Mouse (Mus musculus): Measurements from ENCODE around the gene Cldnd2. TPM values are rescaled to one million over a fixed set of nuclear protein-coding genes. Genes with fewer than 3 reads are reported as not detected.

The Cldnd2 gene
- polyA plus RNA-seq, 1 experiment from 2014 or later: not detected

DNA sequence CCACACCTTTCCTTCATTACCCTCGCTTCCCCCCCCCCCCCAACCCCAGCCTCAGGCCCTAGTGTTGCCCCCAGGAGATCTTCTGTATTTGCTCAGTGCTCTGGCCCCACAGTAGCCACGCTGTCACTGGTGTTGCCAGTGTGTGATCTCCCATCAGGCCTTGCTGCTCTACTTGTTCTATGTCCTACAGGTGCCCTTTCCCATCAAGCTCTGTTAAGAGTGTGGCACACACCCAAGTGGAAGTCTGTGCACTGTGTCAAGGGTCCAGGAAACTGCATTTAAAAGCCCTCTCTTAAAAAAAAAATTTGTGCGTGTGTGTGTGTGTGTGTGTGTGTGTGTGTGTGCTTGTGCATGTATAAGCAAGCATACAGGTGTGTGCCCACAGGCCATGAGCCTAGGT, 7.7 kb downstream of the Cldnd2 start:
- Histone ChIP-seq H3K4me2 (no peak overlapping the region), H3K4me3 (replicated peaks) (no peak overlapping the region), H3K9ac (no peak overlapping the region), H3K4me1 (replicated peaks) (peaks cover 65% of the 10 kb centered on the region), H3K9me3 (replicated peaks) (no peaks in the 10 kb centered on the region), H3K27ac (no peak overlapping the region), H3K36me3 (peaks cover 25% of the 10 kb centered on the region), H3K27me3 (no peaks in the 10 kb centered on the region)
- no peak for ATAC-seq (ENCODE audit: low read depth)
- WGBS (ENCODE audit: insufficient replicate concordance): 82% methylated on average over 2 of the region's 3 CpGs
- no peak for DNase-seq

GRCm38 (mm10) chr7:43449811-43450210, 9.2 kb downstream of the Cldnd2 start:
- 90% methylated on average over 2 of the region's 2 CpGs for WGBS (ENCODE audit: insufficient replicate concordance)
- ATAC-seq (ENCODE audit: low read depth): no peak

DNA sequence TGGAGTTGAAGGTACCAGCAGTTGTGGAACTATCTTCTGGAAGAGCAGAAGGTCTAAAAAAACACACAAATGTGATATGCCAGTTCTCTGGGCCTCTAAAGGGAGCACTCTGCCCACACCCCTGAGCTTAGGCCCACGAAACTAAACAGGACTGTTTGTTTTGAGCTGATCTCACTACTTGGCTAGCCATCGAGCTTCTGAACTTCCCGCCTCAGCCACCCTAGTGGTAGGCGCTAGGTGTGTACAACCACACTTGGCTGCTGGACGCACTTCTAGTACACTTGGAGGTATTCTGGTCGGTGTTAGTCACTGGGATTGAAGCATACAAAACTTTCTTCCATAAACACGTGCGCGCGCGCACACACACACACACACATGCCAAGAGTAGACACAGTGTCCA, 11.1 kb downstream of the Cldnd2 start:
- DNase-seq: no peak
- 89% methylated on average over 11 of the region's 11 CpGs for WGBS (ENCODE audit: insufficient replicate concordance)
- H3K9ac ChIP-seq: no peak overlapping the region

More at GRCm38 (mm10) chr7:43449811-43450210, 9.2 kb downstream of the Cldnd2 start:
- H3K4me1 ChIP-seq (replicated peaks): peaks cover 63% of the 10 kb centered on the region
- no peaks in the 10 kb centered on the region for H3K27me3 ChIP-seq
- no peak overlapping the region for H3K27ac ChIP-seq
- H3K9me3 ChIP-seq (replicated peaks): no peaks in the 10 kb centered on the region
- no peak overlapping the region for H3K4me3 ChIP-seq (replicated peaks)
- no peak for DNase-seq
- H3K4me2 ChIP-seq: no peak overlapping the region
- peaks cover 41% of the 10 kb centered on the region for H3K36me3 ChIP-seq
- no peak overlapping the region for H3K9ac ChIP-seq

GRCm38 (mm10) chr7:43452609-43453008, 12.0 kb downstream of the Cldnd2 start:
- no peak overlapping the region for H3K9ac ChIP-seq
- H3K4me2 ChIP-seq: no peak overlapping the region
- WGBS (ENCODE audit: insufficient replicate concordance): 36% methylated on average over 4 of the region's 4 CpGs
- peaks cover 37% of the 10 kb centered on the region for H3K4me1 ChIP-seq (replicated peaks)
- no peak for DNase-seq
- no peak overlapping the region for H3K27ac ChIP-seq
- H3K27me3 ChIP-seq: no peaks in the 10 kb centered on the region
- peaks cover 69% of the 10 kb centered on the region for H3K36me3 ChIP-seq
- H3K4me3 ChIP-seq (replicated peaks): no peak overlapping the region
- H3K9me3 ChIP-seq (replicated peaks): no peaks in the 10 kb centered on the region
- peak; percentile 45; the same call in 1 of the 2 replicates for ATAC-seq (ENCODE audit: low read depth)

More for the DNA sequence above, 11.1 kb downstream of the Cldnd2 start:
- Histone ChIP-seq H3K9me3 (replicated peaks) (no peaks in the 10 kb centered on the region), H3K4me1 (replicated peaks) (peaks cover 45% of the 10 kb centered on the region), H3K27me3 (no peaks in the 10 kb centered on the region), H3K4me2 (no peak overlapping the region), H3K4me3 (replicated peaks) (no peak overlapping the region), H3K27ac (no peak overlapping the region), H3K36me3 (peaks cover 60% of the 10 kb centered on the region)
- ATAC-seq (ENCODE audit: low read depth): no peak

- H3K9ac ChIP-seq: no peak overlapping the region
- WGBS (ENCODE audit: insufficient replicate concordance): 74% methylated on average over 14 of the region's 14 CpGs
- no peaks in the 10 kb centered on the region for H3K9me3 ChIP-seq (replicated peaks)
- H3K27me3 ChIP-seq: no peaks in the 10 kb centered on the region
- H3K4me2 ChIP-seq: no peak overlapping the region
- H3K4me3 ChIP-seq (replicated peaks): no peak overlapping the region
- DNase-seq: no peak
- H3K36me3 ChIP-seq: peaks cover 72% of the 10 kb centered on the region
- no peak for ATAC-seq (ENCODE audit: low read depth)
- H3K27ac ChIP-seq: no peak overlapping the region
- peaks cover 26% of the 10 kb centered on the region for H3K4me1 ChIP-seq (replicated peaks)
Observed at GRCm38 (mm10) chr7:43453599-43454355, 13.2 kb downstream of the Cldnd2 start.

GRCm38 (mm10) chr7:43454371-43454770, 13.8 kb downstream of the Cldnd2 start:
- Histone ChIP-seq H3K27ac (no peak overlapping the region), H3K36me3 (peaks cover 72% of the 10 kb centered on the region), H3K4me1 (replicated peaks) (peaks cover 20% of the 10 kb centered on the region), H3K9me3 (replicated peaks) (no peaks in the 10 kb centered on the region), H3K9ac (no peak overlapping the region), H3K4me2 (no peak overlapping the region), H3K27me3 (no peaks in the 10 kb centered on the region), H3K4me3 (replicated peaks) (no peak overlapping the region)
- DNase-seq (no peak), ATAC-seq (ENCODE audit: low read depth) (no peak)
- 75% methylated on average over 6 of the region's 6 CpGs for WGBS (ENCODE audit: insufficient replicate concordance)

- 64% methylated on average over 4 of the region's 4 CpGs for WGBS (ENCODE audit: insufficient replicate concordance)
- no peak within 1 kb of the TSS for H3K4me3 ChIP-seq (replicated peaks)
- peaks cover 22% of the 10 kb centered on the region for H3K4me1 ChIP-seq (replicated peaks)
- no peak for DNase-seq
- H3K27me3 ChIP-seq: peaks cover 18% of the 10 kb centered on the region
- H3K9me3 ChIP-seq (replicated peaks): no peaks in the 10 kb centered on the region
- ATAC-seq (ENCODE audit: low read depth): no peak
- no peak within 1 kb of the TSS for H3K4me2 ChIP-seq
- no peak within 1 kb of the TSS for H3K9ac ChIP-seq
- H3K36me3 ChIP-seq: peaks cover under 1% of the 10 kb centered on the region; the same call in 1 of the 2 replicates
- H3K27ac ChIP-seq: no peak within 1 kb of the TSS
Observed at GRCm38 (mm10) chr7:43462851-43463250, 22.3 kb downstream of the Cldnd2 start, which contains the start of gene Vsig10l. Vsig10l (plus strand) TSS chr7:43463151.

DNA sequence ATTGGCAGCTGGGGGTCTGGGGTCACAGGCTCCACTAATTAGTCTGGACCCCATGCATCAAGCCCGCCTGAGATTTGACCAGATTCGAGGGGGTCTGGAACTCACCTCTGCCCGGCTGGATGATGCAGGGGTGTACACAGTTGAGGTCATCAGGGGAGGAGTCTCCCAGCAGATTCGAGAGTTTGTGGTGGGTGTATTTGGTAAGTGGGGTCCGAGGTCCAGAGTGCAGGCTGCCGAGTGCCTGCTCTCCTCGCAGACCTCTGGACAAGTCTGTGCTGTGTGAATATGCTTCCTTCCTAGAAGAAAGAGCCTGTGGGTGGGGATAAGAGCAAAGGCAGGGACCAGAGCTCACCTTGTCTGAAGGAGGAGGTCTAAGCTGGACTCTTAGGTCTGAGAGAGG, 23.4 kb downstream of the Cldnd2 start:
- Histone ChIP-seq H3K4me2 (no peak overlapping the region), H3K4me1 (replicated peaks) (peaks cover 22% of the 10 kb centered on the region), H3K4me3 (replicated peaks) (no peak overlapping the region), H3K27me3 (peaks cover 18% of the 10 kb centered on the region), H3K36me3 (no peaks in the 10 kb centered on the region), H3K27ac (no peak overlapping the region), H3K9ac (no peak overlapping the region), H3K9me3 (replicated peaks) (no peaks in the 10 kb centered on the region)
- 68% methylated on average over 7 of the region's 7 CpGs for WGBS (ENCODE audit: insufficient replicate concordance)
- ATAC-seq (ENCODE audit: low read depth) (no peak), DNase-seq (no peak)

DNA sequence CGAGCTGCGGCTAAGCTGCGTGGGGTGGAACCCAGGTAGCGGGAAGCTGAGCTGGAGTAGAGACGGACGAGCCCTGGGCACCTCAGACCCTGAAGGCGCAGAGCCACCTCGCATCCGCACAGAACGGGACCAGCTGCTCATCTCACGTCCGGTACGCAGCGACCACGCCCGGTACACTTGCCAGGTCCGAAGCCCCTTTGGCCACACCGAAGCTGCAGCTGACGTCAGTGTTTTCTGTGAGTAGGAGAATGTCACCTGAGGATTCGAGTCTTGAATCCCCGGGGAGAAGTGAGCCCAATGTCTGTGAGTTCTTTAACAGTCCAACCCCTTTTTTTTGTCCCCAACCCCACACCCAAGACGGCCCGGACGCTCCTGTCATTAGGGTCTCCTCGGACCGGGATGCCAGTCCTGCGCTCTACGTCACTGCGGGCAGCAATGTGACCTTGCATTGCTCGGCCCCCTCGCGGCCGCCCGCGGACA, 24.3 kb downstream of the Cldnd2 start:
- peak overlapping the region; percentile 94 for H3K4me2 ChIP-seq
- DNase-seq (no peak), ATAC-seq (ENCODE audit: low read depth) (no peak)
- H3K27me3 ChIP-seq: peaks cover 18% of the 10 kb centered on the region
- H3K4me1 ChIP-seq (replicated peaks): peaks cover 22% of the 10 kb centered on the region
- WGBS (ENCODE audit: insufficient replicate concordance): 4% methylated on average over 35 of the region's 35 CpGs
- peak overlapping the region; percentile 63 for H3K4me3 ChIP-seq (replicated peaks)
- peak overlapping the region; percentile 66 for H3K9ac ChIP-seq
- no peaks in the 10 kb centered on the region for H3K36me3 ChIP-seq
- no peaks in the 10 kb centered on the region for H3K9me3 ChIP-seq (replicated peaks)
- H3K27ac ChIP-seq: no peak overlapping the region

- Histone ChIP-seq H3K27me3 (peaks cover 18% of the 10 kb centered on the region), H3K9ac (peak overlapping the region; percentile 66), H3K4me3 (replicated peaks) (peak overlapping the region; percentile 63), H3K4me1 (replicated peaks) (peaks cover 22% of the 10 kb centered on the region), H3K27ac (no peak overlapping the region), H3K36me3 (no peaks in the 10 kb centered on the region), H3K4me2 (peak overlapping the region; percentile 94), H3K9me3 (replicated peaks) (no peaks in the 10 kb centered on the region)
- DNase-seq: peak; percentile 89
- under 1% methylated on average over 33 of the region's 33 CpGs for WGBS (ENCODE audit: insufficient replicate concordance)
- ATAC-seq (ENCODE audit: low read depth): peak; percentile 89
Observed at GRCm38 (mm10) chr7:43465344-43466098, 24.9 kb downstream of the Cldnd2 start.

DNA sequence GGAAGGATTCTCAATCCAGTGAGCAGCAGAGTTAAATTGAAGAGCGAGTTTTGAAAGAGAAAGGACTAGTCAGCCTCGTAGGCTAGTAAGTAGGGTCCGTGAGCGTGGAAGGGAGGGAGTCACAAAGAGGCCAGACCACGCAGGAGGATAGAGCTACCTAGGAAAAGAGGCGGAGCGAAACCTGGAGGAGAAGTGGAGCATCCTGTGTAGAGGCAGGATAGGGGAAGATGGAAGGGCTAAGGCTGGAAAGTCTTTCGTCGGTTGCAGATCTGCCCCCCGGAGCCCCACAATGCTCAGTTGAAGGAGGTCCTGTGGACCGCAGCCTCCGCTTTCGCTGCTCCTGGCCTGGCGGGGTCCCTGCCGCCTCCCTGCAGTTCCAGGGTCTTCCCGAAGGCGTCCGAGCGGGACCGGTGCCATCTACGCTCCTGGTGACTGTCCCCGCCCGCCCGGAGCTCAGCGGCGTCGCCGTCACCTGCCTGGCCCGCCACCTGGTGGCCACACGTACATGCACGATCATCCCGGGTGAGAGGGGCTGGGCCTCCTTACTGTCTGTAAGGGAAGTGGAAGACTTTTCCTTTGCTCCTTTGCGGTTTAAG, 25.6 kb downstream of the Cldnd2 start:
- ATAC-seq (ENCODE audit: low read depth) (peak; percentile 53), DNase-seq (peak; percentile 71)
- WGBS (ENCODE audit: insufficient replicate concordance): under 1% methylated on average over 33 of the region's 33 CpGs
- Histone ChIP-seq H3K4me3 (replicated peaks) (peak overlapping the region; percentile 63), H3K9ac (peak overlapping the region; percentile 60), H3K4me2 (peak overlapping the region; percentile 94), H3K36me3 (no peaks in the 10 kb centered on the region), H3K9me3 (replicated peaks) (no peaks in the 10 kb centered on the region), H3K27ac (no peak overlapping the region), H3K4me1 (replicated peaks) (peaks cover 22% of the 10 kb centered on the region), H3K27me3 (peaks cover 18% of the 10 kb centered on the region)
